Mouse (Mus musculus) activated CD4-positive, CD25-positive, alpha-beta regulatory T cell, adult 9 weeks (primary cell): Measurements from ENCODE around the gene Fem1b. TPM values are rescaled to one million over a fixed set of nuclear protein-coding genes. Genes with fewer than 3 reads are reported as not detected.

Experiments used
- polyA plus RNA-seq: library from polyadenylated mRNA; unstranded; fragments of 100-300 nt; shearing (Covaris generic); gene quantifications from one replicate; pipeline ENCODE4 v1.2.1, GENCODE M21; 2017

Fem1b gene
- 5.7 TPM for polyA plus RNA-seq

GRCm38 (mm10) chr9:62811516-62812121 is at the start of gene Fem1b:
Gene Fem1b (minus strand): TSS chr9:62811934.

GRCm38 (mm10) chr9:62857719-62858261 is 46.1 kb upstream of the Fem1b start, which contains the start of gene Calml4:
Gene Calml4 (plus strand): TSS chr9:62858080.

GRCm38 (mm10) chr9:62838506-62839171 is 26.9 kb upstream of the Fem1b start, which contains the start of gene Cln6:
Gene Cln6 (plus strand): TSS chr9:62838785.

Other genes with a start within 250 kb of the Fem1b start
- gene Itga11, start 134.1 kb downstream of the Fem1b start, polyA plus RNA-seq: not detected
- 4.7 TPM for gene Cln6, start 26.9 kb upstream of the Fem1b start, polyA plus RNA-seq
- not detected for gene Calml4, start 46.1 kb upstream of the Fem1b start, polyA plus RNA-seq
- 118 TPM for gene Pias1, start 176.0 kb upstream of the Fem1b start, polyA plus RNA-seq